Mouse (Mus musculus) erythroblast, embryonic 14.5 days (primary cell): ENCODE results near the gene Erf.

Experiments used
- GATA1 ChIP-seq: IDR thresholded peaks from 2 replicates; pipeline ENCODE4 v1.6.1; 2012; ENCODE audit warnings: low read length, inconsistent platforms, mixed read lengths
- TAL1 ChIP-seq: IDR thresholded peaks from 3 replicates; pipeline ENCODE4 v1.6.1; 2012; ENCODE audit warnings: low read length, inconsistent platforms, mixed read lengths

GRCm38 (mm10) chr7:25205355-25206093 is 45.0 kb downstream of the Erf start:
- TF ChIP-seq GATA1: no peak
- no peak for TF ChIP-seq TAL1
